Mouse (Mus musculus): ENCODE results near the gene Spire2. TPM values are rescaled to one million over a fixed set of nuclear protein-coding genes. Genes with fewer than 3 reads are reported as not detected.

Gene Spire2
- polyA plus RNA-seq, 1 experiment from 2014 or later: 9.7 TPM

GRCm38 (mm10) chr8:123318467-123318911 lies 14.0 kb upstream of the Spire2 start, which contains the start of gene Fanca:
Fanca (minus strand) TSS chr8:123318576.
- Histone ChIP-seq H3K4me1 (peaks cover 23% of the 10 kb centered on the region), H3K4me3 (peak within 1 kb of the TSS; percentile 78), H3K36me3 (peaks cover 11% of the 10 kb centered on the region), H3K27ac (replicated peaks) (peak within 1 kb of the TSS; percentile 88), H3K9me3 (replicated peaks) (no peaks in the 10 kb centered on the region), H3K27me3 (ENCODE audit: low read depth, poor library complexity, severe bottlenecking) (no peaks in the 10 kb centered on the region)
- under 1% methylated on average over 24 of the region's 24 CpGs for WGBS
- peak; percentile 97 for DNase-seq (ENCODE audit: low spot score)

DNA sequence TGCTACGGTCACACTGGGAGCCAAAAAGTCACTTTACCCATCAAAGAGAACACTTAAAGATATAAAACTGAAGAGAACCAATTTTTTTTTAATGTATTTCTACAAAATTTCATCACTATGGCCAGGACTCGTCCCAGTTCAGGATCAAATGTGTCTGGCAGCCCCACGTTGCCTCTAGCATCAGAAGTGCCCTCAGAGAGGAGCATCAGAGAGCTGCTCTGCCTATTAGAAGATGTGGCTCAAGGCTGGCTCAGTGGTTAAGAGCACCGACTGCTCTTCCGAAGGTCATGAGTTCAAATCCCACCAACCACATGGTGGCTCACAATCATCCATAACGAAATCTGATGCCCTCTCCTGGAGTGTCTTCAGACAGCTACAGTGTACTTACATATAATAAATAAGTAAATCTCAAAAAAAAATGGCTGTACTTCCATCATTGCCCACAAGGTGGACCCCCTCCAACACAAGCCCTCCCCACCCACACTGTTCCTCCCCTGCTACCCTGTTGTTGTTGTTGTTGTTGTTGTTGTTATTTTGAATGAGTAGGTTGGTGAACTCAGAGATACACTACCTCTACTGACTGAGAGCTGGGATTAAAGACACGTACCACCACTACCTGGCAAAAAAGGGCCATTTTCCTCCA lies 12.9 kb upstream of the Spire2 start:
- Histone ChIP-seq H3K9me3 (replicated peaks) (no peaks in the 10 kb centered on the region), H3K36me3 (peaks cover 7% of the 10 kb centered on the region), H3K27ac (replicated peaks) (no peak overlapping the region), H3K4me3 (no peak overlapping the region), H3K4me1 (peaks cover 23% of the 10 kb centered on the region), H3K27me3 (ENCODE audit: low read depth, poor library complexity, severe bottlenecking) (no peaks in the 10 kb centered on the region)
- DNase-seq (ENCODE audit: low spot score): peak; percentile 26
- WGBS: 37% methylated on average over 7 of the region's 7 CpGs

DNA sequence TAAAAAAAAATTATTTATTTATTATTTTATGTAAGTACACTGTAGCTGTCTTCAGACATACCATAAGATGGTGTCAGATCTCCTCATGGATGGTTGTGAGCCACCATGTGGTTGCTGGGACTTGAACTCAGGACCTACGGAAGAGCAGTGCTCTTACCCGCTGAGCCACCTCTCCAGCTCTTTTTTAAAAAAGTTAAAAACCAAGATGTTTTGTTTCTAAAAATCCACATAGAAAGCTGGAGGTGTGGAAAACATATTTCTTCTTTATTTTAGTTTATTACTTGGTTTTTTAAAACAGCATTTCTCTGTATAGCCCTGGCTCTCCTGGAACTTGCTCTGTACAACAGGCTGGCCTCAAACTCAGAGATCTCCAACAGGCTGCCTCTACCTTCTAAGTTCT lies 4.0 kb upstream of the Spire2 start:
- no peaks in the 10 kb centered on the region for H3K9me3 ChIP-seq (replicated peaks)
- peaks cover 16% of the 10 kb centered on the region for H3K27me3 ChIP-seq (ENCODE audit: low read depth, poor library complexity, severe bottlenecking)
- no peak overlapping the region for H3K4me3 ChIP-seq
- no peak for DNase-seq (ENCODE audit: low spot score)
- H3K36me3 ChIP-seq: no peaks in the 10 kb centered on the region
- no peak overlapping the region for H3K27ac ChIP-seq (replicated peaks)
- 94% methylated on average over 2 of the region's 2 CpGs for WGBS
- H3K4me1 ChIP-seq: peaks cover 20% of the 10 kb centered on the region

DNA sequence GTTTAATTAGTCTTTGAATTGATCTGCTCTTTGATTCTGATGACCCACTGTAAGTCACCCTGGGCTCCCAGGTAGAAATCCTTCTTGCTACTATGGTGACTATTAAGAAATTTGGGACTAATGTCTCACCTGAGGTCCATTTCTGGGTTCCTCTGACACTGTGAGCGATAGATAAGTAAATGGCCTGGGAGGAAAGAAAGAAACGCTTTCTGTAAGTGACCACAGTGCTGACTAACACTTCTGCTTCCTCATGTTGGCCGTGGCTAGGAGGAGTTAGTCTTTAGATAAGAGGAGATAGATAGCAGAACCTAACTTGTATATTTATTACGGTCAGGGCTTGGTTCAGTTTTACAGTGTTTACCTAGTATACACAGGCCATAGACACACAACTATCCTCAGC lies 3.2 kb upstream of the Spire2 start:
- 90% methylated on average over 4 of the region's 4 CpGs for WGBS
- Histone ChIP-seq H3K27ac (replicated peaks) (no peak overlapping the region), H3K4me1 (peaks cover 28% of the 10 kb centered on the region), H3K4me3 (no peak overlapping the region), H3K27me3 (ENCODE audit: low read depth, poor library complexity, severe bottlenecking) (peaks cover 24% of the 10 kb centered on the region), H3K9me3 (replicated peaks) (no peaks in the 10 kb centered on the region), H3K36me3 (no peaks in the 10 kb centered on the region)
- DNase-seq (ENCODE audit: low spot score): no peak

GRCm38 (mm10) chr8:123329961-123330360 lies 2.6 kb upstream of the Spire2 start:
- DNase-seq (ENCODE audit: low spot score): no peak
- Histone ChIP-seq H3K27me3 (ENCODE audit: low read depth, poor library complexity, severe bottlenecking) (peaks cover 26% of the 10 kb centered on the region), H3K4me3 (no peak overlapping the region), H3K27ac (replicated peaks) (no peak overlapping the region), H3K9me3 (replicated peaks) (no peaks in the 10 kb centered on the region), H3K4me1 (peaks cover 33% of the 10 kb centered on the region), H3K36me3 (no peaks in the 10 kb centered on the region)
- WGBS: 68% methylated on average over 5 of the region's 5 CpGs

- H3K9me3 ChIP-seq (replicated peaks): no peaks in the 10 kb centered on the region
- WGBS: 83% methylated on average over 6 of the region's 6 CpGs
- H3K36me3 ChIP-seq: no peaks in the 10 kb centered on the region
- peaks cover 26% of the 10 kb centered on the region for H3K27me3 ChIP-seq (ENCODE audit: low read depth, poor library complexity, severe bottlenecking)
- H3K27ac ChIP-seq (replicated peaks): no peak overlapping the region
- DNase-seq (ENCODE audit: low spot score): no peak
- no peak overlapping the region for H3K4me3 ChIP-seq
- H3K4me1 ChIP-seq: peaks cover 33% of the 10 kb centered on the region
Observed at GRCm38 (mm10) chr8:123330701-123331100, 1.8 kb upstream of the Spire2 start.

DNA sequence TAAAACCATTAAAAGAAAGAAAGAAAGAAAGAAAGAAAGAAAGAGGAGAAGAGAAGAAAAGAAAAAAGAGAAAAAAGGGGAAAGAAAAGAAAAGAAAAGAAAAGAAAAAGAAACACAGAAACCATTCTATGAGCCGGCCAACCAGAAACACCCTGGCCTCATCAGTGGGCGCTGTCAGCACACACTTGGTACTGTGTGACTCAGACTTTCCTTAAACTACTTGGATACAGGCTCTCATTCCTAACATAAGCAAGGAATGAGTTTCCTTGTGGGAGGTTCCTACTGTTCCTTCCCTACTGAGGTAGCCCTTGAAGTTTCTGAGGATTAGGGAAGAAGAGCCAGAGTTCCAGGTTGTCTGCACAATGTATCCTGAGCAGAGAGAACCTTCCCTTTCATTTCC lies 1.2 kb upstream of the Spire2 start:
- Histone ChIP-seq H3K9me3 (replicated peaks) (no peaks in the 10 kb centered on the region), H3K27me3 (ENCODE audit: low read depth, poor library complexity, severe bottlenecking) (peaks cover 26% of the 10 kb centered on the region), H3K4me3 (no peak overlapping the region), H3K27ac (replicated peaks) (no peak overlapping the region), H3K4me1 (peaks cover 33% of the 10 kb centered on the region), H3K36me3 (no peaks in the 10 kb centered on the region)
- no peak for DNase-seq (ENCODE audit: low spot score)
- 84% methylated on average over 2 of the region's 2 CpGs for WGBS

GRCm38 (mm10) chr8:123331810-123332209 lies 703 bp upstream of the Spire2 start:
- H3K27me3 ChIP-seq (ENCODE audit: low read depth, poor library complexity, severe bottlenecking): peaks cover 26% of the 10 kb centered on the region
- peaks cover 33% of the 10 kb centered on the region for H3K4me1 ChIP-seq
- WGBS: 44% methylated on average over 8 of the region's 8 CpGs
- H3K9me3 ChIP-seq (replicated peaks): no peaks in the 10 kb centered on the region
- DNase-seq (ENCODE audit: low spot score): no peak
- H3K4me3 ChIP-seq: peak overlapping the region; percentile 92
- H3K36me3 ChIP-seq: no peaks in the 10 kb centered on the region
- peak overlapping the region; percentile 89 for H3K27ac ChIP-seq (replicated peaks)

GRCm38 (mm10) chr8:123333091-123333587 lies 626 bp downstream of the Spire2 start:
- H3K4me3 ChIP-seq: peak overlapping the region; percentile 92
- peaks cover 26% of the 10 kb centered on the region for H3K27me3 ChIP-seq (ENCODE audit: low read depth, poor library complexity, severe bottlenecking)
- H3K9me3 ChIP-seq (replicated peaks): no peaks in the 10 kb centered on the region
- peaks cover 33% of the 10 kb centered on the region for H3K4me1 ChIP-seq
- WGBS: under 1% methylated on average over 21 of the region's 21 CpGs
- DNase-seq (ENCODE audit: low spot score): peak; percentile 38
- H3K27ac ChIP-seq (replicated peaks): peak overlapping the region; percentile 89
- no peaks in the 10 kb centered on the region for H3K36me3 ChIP-seq

DNA sequence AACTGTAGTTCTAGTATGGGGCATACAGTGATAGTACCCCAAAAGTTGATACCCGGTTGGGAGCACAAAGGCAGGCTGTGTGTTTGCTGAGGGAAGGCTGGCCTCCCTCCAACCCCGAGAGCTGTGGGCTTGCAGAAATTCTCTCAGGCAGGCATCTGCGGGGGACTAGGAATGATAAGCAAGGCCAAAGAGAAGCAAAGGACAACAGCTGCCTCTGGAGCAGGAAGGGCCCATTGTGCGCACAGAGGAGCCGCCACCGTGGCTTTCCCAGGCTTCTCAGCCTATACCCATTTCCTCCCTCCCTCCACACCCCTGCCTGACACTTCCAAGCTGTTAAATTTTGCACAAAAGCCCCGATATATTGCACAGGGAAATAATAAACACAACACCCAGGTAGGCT lies 1.4 kb downstream of the Spire2 start:
- peak overlapping the region; percentile 92 for H3K4me3 ChIP-seq
- no peaks in the 10 kb centered on the region for H3K36me3 ChIP-seq
- H3K9me3 ChIP-seq (replicated peaks): no peaks in the 10 kb centered on the region
- H3K27ac ChIP-seq (replicated peaks): peak overlapping the region; percentile 68
- peak; percentile 27 for DNase-seq (ENCODE audit: low spot score)
- H3K4me1 ChIP-seq: peaks cover 33% of the 10 kb centered on the region
- peaks cover 26% of the 10 kb centered on the region for H3K27me3 ChIP-seq (ENCODE audit: low read depth, poor library complexity, severe bottlenecking)
- WGBS: 1% methylated on average over 7 of the region's 7 CpGs

DNA sequence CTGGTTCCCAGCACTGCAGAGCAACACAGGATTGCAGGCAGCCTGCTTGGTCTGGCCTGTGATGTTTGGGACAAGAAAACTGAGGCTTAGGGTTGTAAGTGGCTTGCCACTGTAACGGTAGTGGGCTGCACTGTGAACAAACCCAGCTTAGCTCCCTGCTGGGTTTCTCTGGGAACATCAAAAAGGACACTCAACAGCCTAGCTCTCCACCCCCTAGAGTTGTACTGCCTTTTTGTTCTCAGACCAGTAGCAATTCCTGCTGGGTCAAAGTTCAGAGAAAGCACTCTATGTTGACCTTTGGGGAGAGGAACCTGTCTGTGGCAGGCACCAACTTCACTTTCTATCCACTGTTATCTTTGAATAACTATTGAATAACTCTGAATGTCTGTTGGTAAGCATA lies 2.0 kb downstream of the Spire2 start:
- Histone ChIP-seq H3K27me3 (ENCODE audit: low read depth, poor library complexity, severe bottlenecking) (peaks cover 26% of the 10 kb centered on the region), H3K9me3 (replicated peaks) (no peaks in the 10 kb centered on the region), H3K36me3 (peaks cover 2% of the 10 kb centered on the region; the same call in 1 of the 2 replicates), H3K4me3 (peak overlapping the region; percentile 92), H3K27ac (replicated peaks) (peak overlapping the region; percentile 68), H3K4me1 (peaks cover 33% of the 10 kb centered on the region)
- DNase-seq (ENCODE audit: low spot score): no peak
- 0% methylated on average over 1 of the region's 1 CpGs for WGBS

- DNase-seq (ENCODE audit: low spot score): no peak
- WGBS: 92% methylated on average over 3 of the region's 3 CpGs
- no peaks in the 10 kb centered on the region; the same call in 1 of the 2 replicates for H3K9me3 ChIP-seq (replicated peaks)
- H3K27ac ChIP-seq (replicated peaks): no peak overlapping the region
- H3K4me1 ChIP-seq: peaks cover 22% of the 10 kb centered on the region
- no peak overlapping the region for H3K4me3 ChIP-seq
- H3K27me3 ChIP-seq (ENCODE audit: low read depth, poor library complexity, severe bottlenecking): peaks cover 19% of the 10 kb centered on the region
- peaks cover 9% of the 10 kb centered on the region for H3K36me3 ChIP-seq
Observed at GRCm38 (mm10) chr8:123337475-123337874, 5.0 kb downstream of the Spire2 start.

DNA sequence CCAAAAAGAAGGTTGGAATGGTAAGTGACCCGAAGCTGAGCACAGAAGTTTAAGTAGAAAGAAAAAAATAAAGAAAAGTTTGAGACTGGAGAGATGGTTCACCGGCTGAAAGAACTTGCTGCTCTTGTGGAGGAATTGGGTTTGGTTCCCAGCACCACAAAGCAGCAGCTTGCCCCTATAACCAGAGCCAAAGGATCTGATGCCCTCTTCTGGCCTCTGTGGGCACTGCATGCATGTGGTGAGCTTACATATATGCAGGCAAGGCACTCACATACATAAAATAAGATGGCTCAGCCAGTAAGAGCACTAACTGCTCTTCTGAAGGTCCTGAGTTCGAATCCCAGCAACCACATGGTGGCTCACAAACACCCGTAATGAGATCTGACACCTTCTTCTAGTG lies 7.6 kb downstream of the Spire2 start:
- H3K27me3 ChIP-seq (ENCODE audit: low read depth, poor library complexity, severe bottlenecking): no peaks in the 10 kb centered on the region
- H3K36me3 ChIP-seq: peaks cover 9% of the 10 kb centered on the region
- 92% methylated on average over 4 of the region's 4 CpGs for WGBS
- no peak overlapping the region for H3K27ac ChIP-seq (replicated peaks)
- H3K4me3 ChIP-seq: no peak overlapping the region
- H3K9me3 ChIP-seq (replicated peaks): no peaks in the 10 kb centered on the region; the same call in 1 of the 2 replicates
- no peaks in the 10 kb centered on the region for H3K4me1 ChIP-seq
- DNase-seq (ENCODE audit: low spot score): no peak

Measured in midbrain, embryonic 10.5 days (tissue).